Mouse (Mus musculus) cerebellum, postnatal 14 days (tissue): Measurements from ENCODE around the gene Psmb6.

Experiments
- DNase-seq, 2 experiments: peaks; one replicate each; pipeline ENCODE4 v3.0.0; 2021; ENCODE audit warnings: mixed read lengths in 2 of 2

Psmb6 gene

DNA sequence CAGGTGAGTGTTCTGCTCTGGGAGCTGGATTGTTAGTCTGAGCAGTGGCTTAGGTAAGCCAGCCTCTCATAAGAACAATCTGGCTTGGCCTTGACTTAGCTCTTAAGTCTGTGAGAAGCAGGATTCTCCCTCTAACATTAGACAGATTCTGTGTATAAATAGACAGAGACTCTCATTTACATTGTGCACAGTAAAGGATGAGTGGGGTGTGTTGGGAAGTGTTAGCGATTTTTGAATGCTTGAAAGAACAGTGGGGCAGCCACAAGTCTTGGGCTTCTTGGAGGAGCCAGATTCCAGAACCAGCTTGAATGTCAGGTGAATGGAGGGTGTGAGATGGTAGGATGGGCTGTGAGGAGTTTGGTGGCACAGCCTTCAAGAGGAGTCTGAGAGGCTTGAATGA lies 46.5 kb downstream of the Psmb6 start:
- DNase-seq, result no peak

DNA sequence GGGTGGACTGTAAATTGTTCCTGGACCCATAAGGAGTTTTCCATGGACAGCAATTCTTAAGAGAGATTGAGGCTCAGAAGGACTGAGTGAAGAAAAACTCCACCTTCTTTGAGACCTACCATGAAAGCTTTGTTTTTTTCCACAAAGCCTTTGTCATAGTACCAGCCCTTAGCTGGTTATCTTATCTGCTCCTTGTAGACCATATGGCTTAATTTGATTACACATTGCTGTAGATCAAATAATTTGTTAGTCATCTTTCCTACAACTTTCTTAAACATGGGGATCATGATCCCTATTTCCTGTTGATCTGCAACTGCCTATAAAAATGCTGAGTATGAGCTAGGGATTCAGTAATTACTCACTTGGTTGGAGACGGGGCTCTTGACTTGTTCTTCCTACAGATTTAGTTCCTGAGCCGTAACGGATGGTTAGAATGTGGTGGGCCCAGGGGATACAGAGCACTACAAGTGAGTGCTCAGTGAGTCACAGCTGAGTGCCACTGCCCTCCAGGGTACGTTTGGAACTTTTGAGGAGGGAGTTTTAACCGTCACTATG lies 47.3 kb downstream of the Psmb6 start:
- no peak for DNase-seq

DNA sequence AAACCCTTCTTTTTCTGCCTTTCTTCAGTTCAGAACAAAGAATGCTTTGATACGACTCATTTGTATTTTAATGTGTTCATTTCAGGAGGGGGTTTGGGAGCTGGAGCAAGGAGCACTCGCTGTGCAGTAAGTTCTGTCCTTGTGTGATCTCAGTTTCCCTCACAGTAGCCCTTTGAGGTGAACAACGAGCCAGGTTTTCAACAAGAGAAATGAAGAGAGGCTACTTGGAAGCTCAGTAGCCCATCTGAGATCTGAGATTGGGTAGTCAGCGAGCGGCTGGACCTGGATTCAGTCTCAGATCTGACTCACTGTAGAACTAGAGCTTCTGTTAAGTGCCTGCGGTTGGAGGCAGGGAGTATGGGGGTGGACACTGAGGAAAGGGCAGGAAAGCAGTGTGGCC lies 48.7 kb downstream of the Psmb6 start:
- DNase-seq, result no peak

DNA sequence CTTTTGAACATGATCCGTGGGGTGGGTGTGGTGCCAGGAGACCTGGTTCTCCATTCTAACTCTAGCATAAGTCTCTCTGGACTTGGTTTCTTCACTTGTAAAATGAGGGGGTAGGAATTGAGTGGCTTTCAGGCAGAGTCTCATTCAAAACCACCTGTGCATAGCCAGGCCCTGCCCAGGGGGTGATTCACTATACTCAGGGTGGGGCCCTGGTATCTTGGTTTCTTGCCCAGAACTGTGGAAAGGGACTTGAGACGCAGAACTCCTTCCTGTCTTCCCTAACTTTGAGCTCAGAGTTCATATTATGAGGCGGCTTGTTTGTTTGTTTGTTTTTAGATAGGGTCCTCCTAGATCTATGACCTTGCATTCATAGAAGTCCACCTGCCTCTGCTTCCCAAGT lies 52.0 kb downstream of the Psmb6 start:
- DNase-seq, result no peak
